Mouse (Mus musculus): Measurements from ENCODE around the gene Camk2n1.
A peak's percentile ranks its signal among the peaks of the same experiment; 100 is the strongest.

DNA sequence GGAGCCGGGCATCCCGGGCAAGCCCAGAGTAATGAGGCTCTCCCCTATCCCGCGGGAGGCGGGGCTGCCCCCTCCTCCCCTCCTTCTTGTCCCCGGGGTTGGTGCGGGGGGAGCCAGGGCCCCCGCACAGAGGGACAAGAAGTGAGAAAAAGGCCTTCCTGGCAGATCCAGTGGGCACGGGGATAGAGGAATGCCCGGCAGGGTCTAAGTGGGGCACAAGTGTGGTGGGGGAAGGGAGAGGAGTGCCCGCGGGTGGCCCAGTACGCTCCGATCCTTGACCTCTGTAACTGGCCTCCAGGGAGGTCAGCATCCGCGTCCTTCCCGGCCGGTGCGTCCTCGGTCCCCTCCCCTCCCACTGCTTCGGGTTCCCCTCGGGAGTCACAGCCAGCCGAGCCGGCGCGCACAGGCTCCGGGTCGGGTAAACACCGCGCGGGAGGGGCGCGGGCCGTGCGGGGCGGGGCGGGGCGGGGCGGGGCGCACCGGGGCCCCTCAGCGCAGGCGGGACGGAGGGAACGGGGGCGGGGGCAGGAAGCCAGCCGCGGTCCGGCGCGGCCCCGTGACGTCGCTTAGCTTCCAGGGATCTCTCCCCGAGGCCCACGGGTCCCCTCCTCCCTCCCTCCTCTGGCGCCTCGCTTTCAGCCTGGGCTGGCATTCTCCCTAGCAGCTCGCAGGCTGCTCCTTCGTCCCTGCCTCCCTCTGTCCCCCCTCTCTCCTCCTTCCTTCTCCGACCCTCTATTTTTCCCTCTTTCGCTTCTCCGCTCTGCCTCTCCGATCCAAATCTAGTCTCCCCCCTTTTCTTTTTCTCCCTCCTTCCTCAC is at the start of gene Camk2n1:
- TF ChIP-seq CTCF (conservative IDR thresholded peaks at IDR 0.05; ENCODE audit: insufficient read depth, insufficient read length, low read depth, low read length): no peak
- peak; percentile 86 for TF ChIP-seq POLR2A (IDR thresholded peaks at IDR 0.05; ENCODE audit: low read depth, low read length)
